ENCODE assay signal across 1 mouse cellular context in the genomic region with DNA sequence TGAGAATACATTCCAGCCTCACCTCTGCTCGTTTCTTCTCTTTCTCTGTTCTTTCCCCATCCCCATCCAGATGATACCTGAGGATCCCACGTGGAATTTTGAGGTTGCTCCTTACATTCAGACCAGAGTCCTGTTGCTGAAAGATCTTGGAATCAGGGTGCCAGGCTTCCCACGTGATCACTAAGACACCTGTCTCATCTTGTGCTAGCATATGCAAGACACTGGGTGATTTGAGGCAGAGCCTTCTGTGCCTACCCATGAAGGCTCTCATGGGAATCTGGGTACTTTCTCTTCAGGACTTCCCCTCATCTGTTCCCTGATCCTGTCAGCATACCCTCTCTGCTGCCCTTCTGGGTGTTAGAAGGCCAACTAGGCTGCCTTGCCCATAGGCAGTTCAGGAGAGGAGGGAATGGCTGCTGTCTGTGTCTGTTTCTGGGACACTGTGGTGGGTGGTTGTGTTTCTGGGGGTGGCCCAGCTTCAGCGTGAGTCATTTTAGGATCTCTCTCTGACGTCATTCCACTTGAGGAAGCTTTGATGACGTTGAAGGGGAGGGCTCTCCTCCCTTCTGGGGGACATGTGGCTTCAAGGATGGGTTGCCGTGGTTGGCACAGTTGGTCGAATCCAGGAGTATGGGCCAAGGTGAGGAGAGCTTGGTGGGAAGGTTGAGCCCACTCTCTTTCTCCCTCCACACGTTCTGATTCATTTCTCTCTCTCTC.
TF ChIP-seq lines count a peak whose summit lies in the region.

No protein-coding gene starts in this region.

TF ChIP-seq in CH12.LX, 34 proteins besides CTCF, POLR2A, EP300 and RAD21 (continued from another document):
- TF ChIP-seq ETS1 (conservative IDR thresholded peaks at IDR 0.05; ENCODE audit: low read depth, low read length) (peak; percentile 83), IRF4 (IDR thresholded peaks at IDR 0.05; ENCODE audit: low read depth, low read length) (peak; percentile 95), MEF2A (IDR thresholded peaks at IDR 0.05; ENCODE audit: borderline replicate concordance, low read depth, low read length) (peak; percentile 60; the same call in 1 of the 2 replicates), CHD2 (IDR thresholded peaks at IDR 0.05; ENCODE audit: low read length) (no peak), GABPA (IDR thresholded peaks at IDR 0.05; ENCODE audit: insufficient replicate concordance, low read depth, low read length) (peak; percentile 54; the same call in 1 of the 2 replicates), NELFE (IDR thresholded peaks at IDR 0.05; ENCODE audit: low read depth, low read length) (no peak), JUN (IDR thresholded peaks at IDR 0.05; ENCODE audit: insufficient read depth, low read depth, low read length) (peak; percentile 87), JUND (conservative IDR thresholded peaks at IDR 0.05; ENCODE audit: low read depth, low read length) (peak; percentile 91), MAZ (IDR thresholded peaks at IDR 0.05; ENCODE audit: low read depth, low read length) (0 out of 2 replicates have a peak, but pooled peaks have one; percentile 74), TCF12 (IDR thresholded peaks at IDR 0.05; ENCODE audit: low read depth, low read length) (peak; percentile 70; the same call in 1 of the 2 replicates)
